14 mouse cellular contexts compared by ENCODE assay signal in the genomic region with DNA sequence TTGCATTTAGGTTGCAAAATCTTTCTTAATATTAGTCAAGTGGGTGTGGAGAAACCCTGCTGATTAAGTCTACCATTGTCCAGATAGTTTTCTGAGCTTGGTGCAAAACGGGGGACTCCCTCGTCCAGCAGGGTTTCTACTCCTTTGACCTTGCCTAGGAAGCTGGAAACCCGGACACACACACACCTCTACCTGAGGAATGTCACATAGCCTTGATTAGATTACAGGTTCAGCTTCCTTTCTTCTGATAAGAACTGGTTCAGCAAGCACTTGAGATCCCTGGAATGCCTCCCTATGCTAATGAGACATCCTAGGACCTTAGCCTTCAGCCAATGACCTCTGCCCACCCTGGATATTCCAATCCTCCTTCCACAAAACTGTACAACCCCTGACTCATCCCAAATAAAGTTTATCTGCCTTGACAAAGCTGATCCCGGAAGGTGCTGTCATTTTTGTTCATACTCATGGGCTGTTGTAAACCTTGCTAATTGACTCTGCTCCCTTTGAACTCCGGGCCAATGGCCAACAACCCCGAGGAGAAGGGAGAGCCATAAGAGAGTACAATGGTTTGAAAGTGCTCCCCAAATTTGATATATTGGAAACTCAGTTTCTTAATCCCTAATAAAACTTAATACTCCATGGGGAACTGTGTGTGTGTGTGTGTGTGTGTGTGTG. TPM values are rescaled to one million over a fixed set of nuclear protein-coding genes. Genes with fewer than 3 reads are reported as not detected.
"Had no signal": no experiment of that assay in that cellular context is flagged by ENCODE, and none has a peak within 500 bp of the region (broad histone marks: within the 10 kb centered on the region; RNA-seq: fewer than 3 reads in every experiment).

No protein-coding gene starts in this region.

- ATAC-seq: liver, postnatal 0 days; midbrain, embryonic 16.5 days had no signal

- H3K4me1 ChIP-seq: liver, embryonic 13.5 days; midbrain, embryonic 12.5 days; neural tube, embryonic 13.5 days had no signal

- H3K9ac ChIP-seq: liver, embryonic 13.5 days; liver, postnatal 0 days; midbrain, embryonic 12.5 days; neural tube, embryonic 13.5 days had no signal

- DNase-seq: kidney, adult 18-20 months; kidney, postnatal 10 days; liver, embryonic 13.5 days; liver, postnatal 0 days; retina, postnatal 1 day; right cerebral cortex, postnatal 14 days; thymus, adult 18-20 months; thymus, postnatal 14 days had no signal

- H3K9me3 ChIP-seq: limb, embryonic 10.5 days; liver, embryonic 13.5 days; midbrain, embryonic 12.5 days; neural tube, embryonic 13.5 days had no signal

- H3K27me3 ChIP-seq: liver, embryonic 13.5 days; midbrain, embryonic 12.5 days; neural tube, embryonic 13.5 days had no signal

- H3K27ac ChIP-seq: left cerebral cortex, adult 2 months; limb, embryonic 10.5 days; liver, embryonic 13.5 days; macrophage; midbrain, embryonic 12.5 days; neural tube, embryonic 13.5 days had no signal

- H3K4me3 ChIP-seq: left cerebral cortex, adult 2 months; limb, embryonic 10.5 days; liver, embryonic 13.5 days; midbrain, embryonic 12.5 days; neural tube, embryonic 13.5 days had no signal

- H3K36me3 ChIP-seq: limb, embryonic 10.5 days; liver, embryonic 13.5 days; midbrain, embryonic 12.5 days; neural tube, embryonic 13.5 days had no signal

- H3K4me2 ChIP-seq: liver, embryonic 13.5 days; midbrain, embryonic 12.5 days; neural tube, embryonic 13.5 days had no signal

RNA-seq across cellular contexts. Expression of gene Klf12, which starts 44.3 kb away (rescaled TPM):
- polyA plus RNA-seq: macrophage had no signal
